Mouse (Mus musculus): ENCODE results near the gene Gm42372.

Gene Gm42372

DNA sequence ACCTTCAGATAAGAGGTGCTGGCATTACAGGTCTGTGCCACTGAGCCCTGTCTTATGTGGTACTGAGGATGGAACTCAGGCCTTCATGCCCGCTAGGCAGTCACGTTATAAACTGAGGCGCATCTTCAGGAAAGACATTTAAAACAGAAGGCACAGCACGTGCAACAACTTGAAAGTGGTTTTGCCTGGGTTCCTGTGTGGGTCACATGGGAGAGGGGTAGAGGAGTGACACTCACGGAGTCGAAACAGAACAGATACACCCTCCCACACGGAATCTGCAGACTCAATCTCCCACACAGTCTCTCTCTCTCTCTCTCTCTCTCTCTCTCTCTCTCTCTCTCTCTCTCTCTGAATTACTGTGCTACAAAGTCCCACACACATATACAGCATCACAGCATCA is 47.4 kb downstream of the Gm42372 start:
- no peak for DNase-seq (ENCODE audit: low spot score in 2 of 2)

All from thymus, postnatal 10 days (tissue).